Mouse (Mus musculus) intestine, embryonic 15.5 days (tissue): Measurements from ENCODE around the gene Tspan2. TPM values are rescaled to one million over a fixed set of nuclear protein-coding genes. Genes with fewer than 3 reads are reported as not detected.
A peak's percentile ranks its signal among the peaks of the same experiment; 100 is the strongest.

Experiments used
- ATAC-seq: fragments of 200-750 bp; cut with Nextera tagmentation; 2 replicates; pipeline ENCODE4 v1.8.0; 2017; ENCODE audit warnings: moderate TSS enrichment, moderate library complexity
- H3K27ac ChIP-seq: fragments of 300-500 bp; sonication (generic); 2 replicates; pipeline ENCODE4 v1.5.1; 2015; ENCODE audit warnings: mild to moderate bottlenecking, inconsistent platforms
- H3K27me3 ChIP-seq: fragments of 300-500 bp; sonication (generic); replicated peaks from 2 replicates; pipeline ENCODE4 v1.6.1; 2015; ENCODE audit warnings: inconsistent platforms
- H3K36me3 ChIP-seq: fragments of 300-500 bp; sonication (generic); 2 replicates; pipeline ENCODE4 v1.6.1; 2015; ENCODE audit warnings: inconsistent platforms
- H3K4me1 ChIP-seq: fragments of 300-500 bp; sonication (generic); replicated peaks from 2 replicates; pipeline ENCODE4 v1.6.1; 2015; ENCODE audit warnings: inconsistent platforms
- H3K4me2 ChIP-seq: fragments of 300-500 bp; sonication (generic); replicated peaks from 2 replicates; pipeline ENCODE4 v1.6.1; 2015; ENCODE audit warnings: mild to moderate bottlenecking, inconsistent platforms
- H3K4me3 ChIP-seq: fragments of 300-500 bp; sonication (generic); replicated peaks from 2 replicates; pipeline ENCODE4 v1.5.1; 2015; ENCODE audit warnings: inconsistent platforms
- H3K9ac ChIP-seq: fragments of 300-500 bp; sonication (generic); 2 replicates; pipeline ENCODE4 v1.6.1; 2015; ENCODE audit warnings: inconsistent platforms
- H3K9me3 ChIP-seq: fragments of 300-500 bp; sonication (generic); 2 replicates; pipeline ENCODE4 v1.6.1; 2016; ENCODE audit warnings: inconsistent platforms
- WGBS: fragments of 180-500 bp; shearing (Covaris S2); methylation state at CpG from one replicate; pipeline ENCODE4 v1.1.7; 2015; 5-methylcytosine and 5-hydroxymethylcytosine counted together
- polyA plus RNA-seq: library from polyadenylated mRNA; unstranded; fragments of >200 nt; fragmentation: Nextera tagmentation; extraction: Ambion mirVana; gene quantifications from 2 replicates; pipeline ENCODE4 v1.2.1, GENCODE M21; 2015

Gene Tspan2
- polyA plus RNA-seq, 1 experiment from 2014 or later, result 15.4 TPM

DNA sequence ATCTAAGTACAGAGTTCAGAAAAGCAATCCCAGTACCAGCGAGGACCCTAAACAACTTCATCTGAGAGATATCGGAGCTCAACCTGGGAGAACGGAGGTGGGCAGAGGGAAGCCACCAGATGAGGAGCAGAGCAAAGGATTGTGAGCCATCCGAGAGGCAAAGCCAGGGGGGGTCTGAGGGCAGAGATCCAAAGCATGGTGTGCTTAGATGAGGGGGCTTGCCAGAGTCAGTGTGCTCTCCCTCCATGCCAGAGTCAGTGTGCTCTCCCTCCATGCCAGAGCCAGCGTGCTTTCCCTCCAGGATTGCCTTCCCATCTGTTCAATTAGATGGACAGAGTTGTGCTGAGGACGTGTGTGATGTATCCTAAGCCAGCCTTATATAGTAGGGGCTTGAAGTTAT is 2.8 kb downstream of the Tspan2 start:
- ATAC-seq, result no peak
- peaks cover 9% of the 10 kb centered on the region for H3K4me1 ChIP-seq
- H3K9ac ChIP-seq, result no peak overlapping the region
- H3K27ac ChIP-seq, result no peak overlapping the region
- no peaks in the 10 kb centered on the region for H3K9me3 ChIP-seq
- H3K36me3 ChIP-seq, result no peaks in the 10 kb centered on the region
- 71% methylated on average over 6 of the region's 6 CpGs for WGBS
- no peaks in the 10 kb centered on the region for H3K27me3 ChIP-seq
- H3K4me3 ChIP-seq, result no peak overlapping the region
- H3K4me2 ChIP-seq, result 0 out of 2 replicates have a peak overlapping the region, but pooled peaks have one; percentile 22

DNA sequence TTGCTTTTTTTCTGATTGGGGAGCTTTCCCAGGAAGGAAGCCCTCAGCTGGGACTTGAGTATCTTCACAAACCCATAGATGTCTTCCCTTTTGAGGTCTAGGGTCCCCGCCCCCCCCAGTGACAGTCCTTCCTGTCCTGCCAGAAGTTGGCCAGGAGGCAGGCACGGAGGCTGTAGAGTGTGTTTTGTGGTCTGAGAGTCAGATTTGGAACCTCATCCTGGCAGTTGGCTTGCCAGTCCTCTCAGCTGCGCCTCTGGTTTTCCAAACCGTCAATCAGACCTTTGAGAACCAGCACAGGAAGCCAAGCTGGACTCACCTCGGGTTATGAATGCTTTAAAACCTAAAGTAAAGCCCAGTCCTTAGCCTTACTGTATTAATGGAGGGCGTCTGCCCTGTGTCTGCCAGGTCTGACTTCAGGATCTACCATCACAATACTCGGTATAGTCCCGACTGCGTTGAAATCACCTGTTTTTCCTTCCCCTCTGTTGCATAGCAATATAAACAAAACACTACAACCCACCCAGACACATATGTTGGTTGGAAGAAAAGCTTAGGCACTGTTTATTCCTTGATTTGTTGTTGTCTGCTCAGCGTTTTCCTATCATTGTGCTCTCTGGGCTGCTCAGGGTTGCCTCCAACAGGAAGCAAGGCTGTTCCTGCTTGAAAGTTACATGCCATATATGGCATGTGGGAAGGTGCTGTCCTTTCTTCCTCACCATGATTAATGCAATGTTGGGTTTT is 4.0 kb downstream of the Tspan2 start:
- ATAC-seq, result no peak
- Histone ChIP-seq H3K4me1 (peaks cover 9% of the 10 kb centered on the region), H3K9me3 (no peaks in the 10 kb centered on the region), H3K4me3 (no peak overlapping the region), H3K27ac (0 out of 2 replicates have a peak overlapping the region, but pooled peaks have one; percentile 20), H3K9ac (no peak overlapping the region), H3K36me3 (no peaks in the 10 kb centered on the region), H3K4me2 (peak overlapping the region; percentile 18; the same call in 1 of the 2 replicates), H3K27me3 (no peaks in the 10 kb centered on the region)
- WGBS, result 57% methylated on average over 10 of the region's 10 CpGs

DNA sequence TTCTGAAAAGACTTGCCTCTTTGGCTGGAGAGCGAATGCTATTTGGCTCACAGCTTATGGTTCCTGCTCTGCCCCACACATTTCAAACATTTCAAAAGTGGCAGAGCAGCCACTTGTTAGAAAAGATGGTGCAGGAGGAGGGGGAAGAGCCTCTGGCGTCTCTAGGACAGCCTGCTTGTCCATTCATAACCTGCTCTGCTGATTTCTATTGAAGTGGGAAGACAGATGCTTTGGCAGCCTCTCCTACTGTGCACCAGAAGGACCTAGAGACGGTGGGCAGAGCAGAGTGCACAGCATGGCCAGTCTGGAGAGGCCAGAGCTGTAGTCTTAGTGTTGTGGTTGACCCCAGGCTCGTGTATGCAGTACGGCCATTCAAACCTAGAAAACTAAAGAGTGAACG is 4.6 kb downstream of the Tspan2 start:
- no peak overlapping the region for H3K4me2 ChIP-seq
- 81% methylated on average over 6 of the region's 6 CpGs for WGBS
- H3K4me1 ChIP-seq, result peaks cover 11% of the 10 kb centered on the region
- H3K9ac ChIP-seq, result no peak overlapping the region
- no peaks in the 10 kb centered on the region for H3K9me3 ChIP-seq
- H3K4me3 ChIP-seq, result no peak overlapping the region
- H3K27ac ChIP-seq, result no peak overlapping the region
- no peak for ATAC-seq
- H3K27me3 ChIP-seq, result no peaks in the 10 kb centered on the region
- H3K36me3 ChIP-seq, result no peaks in the 10 kb centered on the region

DNA sequence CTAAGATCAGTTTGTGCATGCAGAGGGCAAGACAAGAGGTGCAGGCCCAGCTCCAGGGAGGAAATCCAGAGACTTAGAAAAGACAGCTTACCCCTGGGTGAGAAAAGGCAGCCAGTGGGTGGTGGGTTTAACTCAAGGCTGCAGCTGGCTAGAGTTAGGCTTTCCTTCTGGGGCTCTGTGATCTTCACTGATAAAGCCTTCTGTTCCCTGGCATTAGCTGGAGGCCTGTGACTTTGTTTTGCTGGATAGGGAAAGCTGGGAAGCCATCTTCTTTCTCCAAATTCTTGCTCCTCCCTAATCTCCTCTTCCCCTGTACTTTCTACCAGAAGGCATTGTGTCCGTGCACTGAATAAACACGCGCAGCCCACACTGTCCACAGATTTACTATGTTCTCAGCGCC is 8.4 kb downstream of the Tspan2 start:
- no peak overlapping the region for H3K4me3 ChIP-seq
- H3K36me3 ChIP-seq, result no peaks in the 10 kb centered on the region
- no peaks in the 10 kb centered on the region for H3K9me3 ChIP-seq
- ATAC-seq, result no peak
- 67% methylated on average over 4 of the region's 4 CpGs for WGBS
- no peak overlapping the region for H3K27ac ChIP-seq
- no peak overlapping the region for H3K9ac ChIP-seq
- H3K4me1 ChIP-seq, result peaks cover 8% of the 10 kb centered on the region
- H3K27me3 ChIP-seq, result no peaks in the 10 kb centered on the region
- no peak overlapping the region for H3K4me2 ChIP-seq

DNA sequence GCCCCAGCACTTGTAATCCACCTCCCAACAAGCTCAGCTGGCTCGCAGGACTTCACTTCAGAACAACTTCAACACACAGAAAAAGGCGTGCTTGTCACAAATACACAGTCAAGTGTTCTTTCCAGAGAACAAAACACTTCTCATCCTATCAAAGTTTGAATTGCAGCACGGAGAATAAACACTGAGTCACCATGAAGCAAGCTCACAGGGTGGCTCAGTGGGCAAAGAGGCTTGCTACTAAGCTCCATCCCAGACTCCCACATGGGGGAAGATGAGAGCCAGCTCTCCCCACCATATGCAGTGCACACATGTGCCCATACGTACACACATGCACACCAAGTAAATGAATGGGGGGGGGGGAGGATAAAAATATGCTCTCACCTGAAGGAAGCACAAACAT is 8.9 kb downstream of the Tspan2 start:
- Histone ChIP-seq H3K9ac (no peak overlapping the region), H3K27ac (no peak overlapping the region)
- no peak for ATAC-seq

DNA sequence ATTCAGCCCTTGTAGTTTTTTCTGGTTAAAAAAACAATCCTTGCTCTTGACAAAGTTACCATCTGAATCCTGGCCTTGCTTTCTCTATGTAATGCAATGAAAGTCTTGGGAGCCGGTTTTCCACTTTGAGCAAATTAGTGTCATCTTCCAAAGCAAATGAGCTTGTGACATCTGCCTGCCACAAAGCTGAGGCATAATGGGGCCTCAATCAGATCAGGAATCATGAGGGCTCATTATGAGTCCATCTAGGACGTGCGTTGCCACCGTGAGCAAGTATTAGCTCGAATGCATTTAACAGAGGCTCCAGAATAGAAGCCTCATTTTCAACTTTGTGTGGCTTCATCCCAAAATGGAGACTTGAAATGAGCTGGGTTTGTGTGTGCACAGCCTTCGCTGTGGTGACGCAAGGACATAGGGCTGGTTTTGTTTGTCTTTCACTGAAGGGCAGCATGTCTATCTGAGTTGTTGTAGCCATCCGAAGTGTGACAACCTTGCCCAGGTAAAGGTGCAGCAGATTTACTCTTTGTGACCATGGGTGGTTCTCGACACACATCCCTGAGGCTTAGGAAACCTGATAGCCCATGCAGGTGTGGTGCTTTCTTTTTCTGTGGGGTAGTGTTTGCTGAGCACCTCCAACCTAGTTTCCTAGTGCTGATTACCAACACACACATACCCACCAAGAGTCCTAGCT is 9.6 kb downstream of the Tspan2 start:
- H3K9ac ChIP-seq, result no peak overlapping the region
- no peaks in the 10 kb centered on the region for H3K36me3 ChIP-seq
- 87% methylated on average over 9 of the region's 9 CpGs for WGBS
- H3K4me1 ChIP-seq, result peaks cover 8% of the 10 kb centered on the region
- no peak overlapping the region for H3K4me3 ChIP-seq
- H3K27ac ChIP-seq, result no peak overlapping the region
- no peak for ATAC-seq
- H3K27me3 ChIP-seq, result no peaks in the 10 kb centered on the region
- H3K9me3 ChIP-seq, result no peaks in the 10 kb centered on the region
- H3K4me2 ChIP-seq, result no peak overlapping the region

More for the DNA sequence above, 8.9 kb downstream of the Tspan2 start:
- Histone ChIP-seq H3K4me3 (no peak overlapping the region), H3K36me3 (no peaks in the 10 kb centered on the region), H3K27me3 (no peaks in the 10 kb centered on the region), H3K4me2 (no peak overlapping the region), H3K4me1 (peaks cover 8% of the 10 kb centered on the region), H3K9me3 (no peaks in the 10 kb centered on the region)
- WGBS, result 54% methylated on average over 4 of the region's 4 CpGs

DNA sequence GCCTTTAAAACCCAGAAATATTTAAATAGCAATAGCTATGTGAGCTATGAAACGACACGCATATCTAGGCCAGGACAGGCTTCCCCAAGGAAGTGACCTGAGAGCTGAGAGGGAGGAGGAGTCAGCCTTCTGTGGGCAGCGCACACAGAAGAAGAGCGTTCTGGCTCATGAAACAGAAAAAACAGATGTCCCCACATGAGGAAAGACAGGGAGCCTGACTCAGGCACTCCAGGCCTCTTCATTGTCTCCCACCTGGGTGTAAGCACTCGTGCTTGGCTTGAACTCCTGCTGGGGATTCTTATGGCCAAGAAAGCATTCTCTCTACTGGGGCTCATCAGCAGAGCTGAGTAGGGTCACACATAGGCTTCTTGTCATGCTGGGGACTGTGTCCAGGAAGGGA is 10.3 kb downstream of the Tspan2 start:
- Histone ChIP-seq H3K27ac (0 out of 2 replicates have a peak overlapping the region, but pooled peaks have one; percentile 54), H3K4me1 (peaks cover 8% of the 10 kb centered on the region), H3K4me3 (no peak overlapping the region), H3K27me3 (no peaks in the 10 kb centered on the region), H3K4me2 (no peak overlapping the region), H3K9ac (no peak overlapping the region), H3K9me3 (no peaks in the 10 kb centered on the region), H3K36me3 (no peaks in the 10 kb centered on the region)
- WGBS, result 25% methylated on average over 5 of the region's 5 CpGs
- peak; percentile 47; the same call in 1 of the 2 replicates for ATAC-seq

DNA sequence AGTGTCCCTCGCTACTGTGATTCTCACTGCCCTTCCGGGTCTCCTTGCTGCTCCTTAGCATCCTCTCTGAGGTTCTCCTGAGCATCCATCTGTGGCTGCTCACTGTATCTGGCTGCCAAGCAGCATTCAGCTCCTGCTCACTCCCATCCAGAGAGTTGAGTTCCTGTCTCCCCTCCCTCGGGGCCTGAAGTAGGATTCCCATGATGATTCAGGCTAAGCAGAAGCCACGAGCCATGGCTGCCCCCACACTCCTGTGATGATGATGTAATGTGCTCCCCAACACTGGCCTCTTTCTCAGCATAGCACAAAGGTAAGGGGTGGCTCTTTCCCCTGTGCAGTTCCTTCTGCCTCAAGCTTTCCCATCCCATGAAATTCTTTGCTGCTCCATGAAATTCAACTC is 11.8 kb downstream of the Tspan2 start:
- no peak for ATAC-seq
- WGBS, result 73% methylated on average over 4 of the region's 4 CpGs

DNA sequence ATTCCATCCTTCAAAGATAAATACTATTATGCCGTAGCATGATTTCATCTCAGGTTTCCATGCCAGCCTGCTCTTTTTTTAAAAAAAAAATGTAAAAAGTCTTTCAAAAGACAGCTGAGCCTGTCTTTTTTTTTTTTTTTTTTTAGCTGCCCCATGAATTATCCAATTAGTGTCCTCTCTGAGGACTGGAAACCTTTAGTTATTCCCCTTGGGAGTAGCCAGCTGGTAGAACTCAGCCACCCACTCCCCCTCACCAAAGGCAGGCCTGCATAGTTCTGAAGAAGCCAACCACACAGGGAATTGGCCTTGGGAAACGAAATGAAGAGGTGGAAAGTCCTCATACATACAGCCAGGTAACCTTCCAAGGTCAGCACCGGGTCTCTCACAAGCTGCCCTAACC is 13.7 kb downstream of the Tspan2 start:
- H3K4me1 ChIP-seq, result peaks cover 8% of the 10 kb centered on the region
- H3K9me3 ChIP-seq, result no peaks in the 10 kb centered on the region
- WGBS, result 60% methylated on average over 3 of the region's 3 CpGs
- no peak for ATAC-seq
- no peaks in the 10 kb centered on the region for H3K27me3 ChIP-seq
- no peak overlapping the region for H3K4me3 ChIP-seq
- H3K4me2 ChIP-seq, result no peak overlapping the region
- H3K9ac ChIP-seq, result no peak overlapping the region
- no peaks in the 10 kb centered on the region for H3K36me3 ChIP-seq
- H3K27ac ChIP-seq, result no peak overlapping the region

More for the DNA sequence above, 11.8 kb downstream of the Tspan2 start:
- H3K9ac ChIP-seq, result no peak overlapping the region
- no peak overlapping the region for H3K27ac ChIP-seq
- H3K36me3 ChIP-seq, result no peaks in the 10 kb centered on the region
- no peak overlapping the region for H3K4me3 ChIP-seq
- H3K27me3 ChIP-seq, result no peaks in the 10 kb centered on the region
- no peaks in the 10 kb centered on the region for H3K9me3 ChIP-seq
- H3K4me2 ChIP-seq, result no peak overlapping the region
- peaks cover 8% of the 10 kb centered on the region for H3K4me1 ChIP-seq

DNA sequence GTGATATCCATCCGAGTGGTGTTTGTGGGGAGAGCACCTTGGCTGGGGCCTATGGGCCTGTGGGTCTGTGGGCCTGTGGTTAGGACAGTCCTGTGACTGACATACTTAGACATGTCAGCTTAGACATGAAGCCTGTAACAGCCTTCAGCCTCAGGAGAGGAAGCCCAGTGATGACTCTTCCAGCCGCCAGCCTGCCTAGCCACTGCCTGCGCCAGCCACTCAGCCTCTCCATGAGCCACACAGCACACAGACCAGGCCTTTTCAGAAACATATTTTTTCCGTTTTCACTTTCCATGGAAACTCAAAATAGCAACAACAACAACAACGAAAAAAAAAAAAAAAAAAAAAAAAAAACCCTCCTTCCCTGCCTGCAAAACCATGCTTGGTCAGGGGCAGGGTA is 14.4 kb downstream of the Tspan2 start:
- Histone ChIP-seq H3K9ac (no peak overlapping the region), H3K4me2 (no peak overlapping the region), H3K4me3 (no peak overlapping the region), H3K36me3 (no peaks in the 10 kb centered on the region), H3K9me3 (no peaks in the 10 kb centered on the region), H3K27ac (no peak overlapping the region), H3K27me3 (no peaks in the 10 kb centered on the region), H3K4me1 (peaks cover 8% of the 10 kb centered on the region)
- WGBS, result 81% methylated on average over 5 of the region's 5 CpGs
- ATAC-seq, result no peak

DNA sequence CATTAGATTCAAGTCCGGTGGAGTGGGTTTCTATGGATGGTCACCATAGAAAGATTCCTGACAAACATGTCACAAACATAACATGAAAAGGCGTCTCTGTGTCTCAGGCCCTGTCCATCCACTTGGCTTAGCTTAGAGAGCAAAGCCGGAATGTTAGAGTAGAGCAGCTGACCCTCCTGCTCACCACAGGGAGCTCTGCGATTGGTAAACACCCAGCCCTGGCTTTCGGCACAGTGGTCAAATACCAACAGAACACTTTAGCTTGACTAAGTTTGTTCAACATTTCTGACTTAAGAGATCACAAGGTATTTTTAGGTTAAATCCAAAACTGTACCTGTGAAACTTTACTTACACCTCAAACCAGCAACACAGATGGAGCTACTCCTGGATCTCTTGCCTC is 16.8 kb downstream of the Tspan2 start:
- Histone ChIP-seq H3K36me3 (no peaks in the 10 kb centered on the region), H3K4me3 (no peak overlapping the region), H3K27me3 (no peaks in the 10 kb centered on the region), H3K4me2 (no peak overlapping the region), H3K27ac (no peak overlapping the region), H3K9ac (no peak overlapping the region), H3K9me3 (no peaks in the 10 kb centered on the region), H3K4me1 (peaks cover 6% of the 10 kb centered on the region; the same call in 1 of the 2 replicates)
- ATAC-seq, result no peak
- WGBS, result 85% methylated on average over 5 of the region's 5 CpGs

DNA sequence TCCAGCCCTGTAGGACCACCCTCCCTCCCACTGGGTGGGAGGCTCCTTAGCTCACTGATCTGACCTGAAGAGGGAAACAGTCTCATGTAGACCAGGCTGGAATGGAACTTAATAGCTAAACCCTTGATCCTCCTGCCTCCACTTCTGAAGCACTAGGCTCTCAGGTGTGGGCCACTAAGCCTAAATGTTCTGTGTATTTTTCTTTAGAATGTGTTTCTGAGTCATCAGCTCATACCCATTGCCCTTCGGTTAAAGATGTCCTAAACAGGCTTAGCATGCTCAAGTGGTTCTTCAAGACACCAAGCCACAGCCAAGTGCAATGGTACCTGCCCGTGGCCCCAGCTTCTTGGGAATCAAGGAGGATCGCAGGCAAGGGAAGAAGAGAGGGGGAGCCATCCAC is 17.2 kb downstream of the Tspan2 start:
- WGBS, result 87% methylated on average over 3 of the region's 3 CpGs
- Histone ChIP-seq H3K4me2 (no peak overlapping the region), H3K27ac (no peak overlapping the region)

DNA sequence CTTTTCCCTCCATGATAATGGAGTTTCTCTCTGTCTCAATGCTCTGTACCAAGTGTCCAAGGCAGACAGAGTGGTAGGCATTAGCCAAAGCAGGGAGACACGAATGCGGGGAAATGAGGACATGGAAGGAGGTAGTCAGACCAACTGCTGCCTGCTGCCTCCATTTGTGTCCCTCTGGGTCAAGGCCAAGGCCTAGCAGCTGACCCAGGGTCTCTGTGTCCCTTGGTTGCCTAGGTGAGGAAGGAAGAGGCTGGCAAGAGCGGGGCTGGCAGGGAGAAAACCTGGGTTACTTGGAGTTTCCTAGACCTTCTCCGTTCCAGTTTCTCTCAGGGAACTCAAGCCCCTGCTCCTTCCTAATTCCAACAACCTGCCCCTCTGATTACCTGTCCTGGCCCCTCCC is 17.7 kb downstream of the Tspan2 start:
- Histone ChIP-seq H3K4me1 (peaks cover 12% of the 10 kb centered on the region), H3K9me3 (no peaks in the 10 kb centered on the region), H3K4me2 (no peak overlapping the region), H3K27me3 (no peaks in the 10 kb centered on the region), H3K4me3 (no peak overlapping the region), H3K27ac (no peak overlapping the region), H3K36me3 (no peaks in the 10 kb centered on the region), H3K9ac (no peak overlapping the region)
- ATAC-seq, result no peak
- WGBS, result 95% methylated on average over 4 of the region's 4 CpGs

More for the DNA sequence above, 17.2 kb downstream of the Tspan2 start:
- no peak overlapping the region for H3K9ac ChIP-seq
- H3K9me3 ChIP-seq, result no peaks in the 10 kb centered on the region
- ATAC-seq, result no peak
- H3K27me3 ChIP-seq, result no peaks in the 10 kb centered on the region
- H3K4me3 ChIP-seq, result no peak overlapping the region
- peaks cover 9% of the 10 kb centered on the region for H3K4me1 ChIP-seq
- no peaks in the 10 kb centered on the region for H3K36me3 ChIP-seq
